12 mouse cellular contexts compared by ENCODE assay signal in genomic region chr9:60140411-60140810, GRCm38 (mm10).
DNase-seq lines count a peak whose midpoint lies in the region; ATAC-seq and TF ChIP-seq lines count a peak whose summit lies in the region.
"Had no signal": no experiment of that assay in that cellular context is flagged by ENCODE, and none has a peak within 500 bp of the region (broad histone marks: within the 10 kb centered on the region; RNA-seq: fewer than 3 reads in every experiment).

No protein-coding gene starts in this region.

- H3K4me3 ChIP-seq in layer of hippocampus, adult 2 months: peak overlapping the region; percentile 37
- no peak overlapping the region for H3K4me3 ChIP-seq in hindbrain, embryonic 12.5 days
- peak overlapping the region; percentile 36 for H3K4me3 ChIP-seq in limb, embryonic 14.5 days (replicated peaks; ENCODE audit: low read length)
- H3K4me3 ChIP-seq: heart, adult 2 months had no signal

- intact Hi-C loops in heart, postnatal 14 days (cut with DNase I): no loop called here

- H3K4me2 ChIP-seq in hindbrain, embryonic 12.5 days (replicated peaks): 0 out of 2 replicates have a peak overlapping the region, but pooled peaks have one; percentile 8
- H3K4me2 ChIP-seq in limb, embryonic 14.5 days (replicated peaks; ENCODE audit: low read depth, low read length, severe bottlenecking): peak overlapping the region; percentile 47

- TF ChIP-seq POLR2A in limb, embryonic 14.5 days (IDR thresholded peaks at IDR 0.05; ENCODE audit: borderline replicate concordance, extremely low read depth, insufficient read depth, insufficient read length): no peak

- no peaks in the 10 kb centered on the region; the same call in 1 of the 2 replicates for H3K27me3 ChIP-seq in hindbrain, embryonic 12.5 days
- no peaks in the 10 kb centered on the region for H3K27me3 ChIP-seq in limb, embryonic 14.5 days (ENCODE audit: control insufficient read depth, insufficient read depth, low read length)

- H3K9ac ChIP-seq in hindbrain, embryonic 12.5 days: no peak overlapping the region
- H3K9ac ChIP-seq in limb, embryonic 14.5 days (ENCODE audit: low read depth, low read length, severe bottlenecking): peak overlapping the region; percentile 52

- no peak for TF ChIP-seq CTCF in layer of hippocampus, adult 2 months (conservative IDR thresholded peaks at IDR 0.05)

- ATAC-seq in hindbrain, embryonic 12.5 days (ENCODE audit: low FRiP score): no peak
- ATAC-seq in limb, embryonic 14.5 days (ENCODE audit: low FRiP score, low read depth): no peak
- ATAC-seq in cerebellum, adult (ENCODE audit: insufficient number of reproducible peaks, low FRiP score, low TSS enrichment): no peak
- ATAC-seq: lung, postnatal 0 days had no signal

- H3K4me1 ChIP-seq in hindbrain, embryonic 12.5 days: peaks cover 24% of the 10 kb centered on the region
- peaks cover 31% of the 10 kb centered on the region for H3K4me1 ChIP-seq in limb, embryonic 14.5 days (ENCODE audit: control insufficient read depth, insufficient read depth, low read length)

- peak; percentile 68 for DNase-seq in heart, adult 11 months
- DNase-seq in heart, postnatal 14 days: no peak
- DNase-seq in layer of hippocampus, adult 2 months (ENCODE audit: low spot score in 2 of 2): no peak
- no peak for DNase-seq in layer of hippocampus, adult 8-10 months (ENCODE audit: low spot score in 2 of 2)
- no peak for DNase-seq in limb, embryonic 14.5 days (ENCODE audit: low spot score)
- DNase-seq in right cerebral cortex, postnatal 10 days (ENCODE audit: low spot score in 2 of 2): no peak
- DNase-seq: cerebellum, adult 18-20 months; heart, adult 2 months; kidney, postnatal 14 days had no signal

- H3K36me3 ChIP-seq in hindbrain, embryonic 12.5 days: no peaks in the 10 kb centered on the region
- no peaks in the 10 kb centered on the region for H3K36me3 ChIP-seq in limb, embryonic 14.5 days (ENCODE audit: control insufficient read depth, insufficient read depth, low read length)

- H3K27ac ChIP-seq in layer of hippocampus, adult 2 months: peak overlapping the region; percentile 72
- no peak overlapping the region for H3K27ac ChIP-seq in hindbrain, embryonic 12.5 days
- H3K27ac ChIP-seq in limb, embryonic 14.5 days (replicated peaks; ENCODE audit: low read depth, low read length): peak overlapping the region; percentile 63; the same call in 1 of the 2 replicates
- H3K27ac ChIP-seq: heart, adult 2 months had no signal

- WGBS in hindbrain, embryonic 12.5 days: 26% methylated on average over 6 of the region's 6 CpGs
- 11% methylated on average over 6 of the region's 6 CpGs for WGBS in limb, embryonic 14.5 days

- H3K9me3 ChIP-seq in hindbrain, embryonic 12.5 days (replicated peaks): no peaks in the 10 kb centered on the region
- H3K9me3 ChIP-seq in limb, embryonic 14.5 days (ENCODE audit: control insufficient read depth, low read length): no peaks in the 10 kb centered on the region
